Mouse (Mus musculus) duodenum, adult 2 months (tissue): ENCODE data around the gene Serpinb3b. TPM values are rescaled to one million over a fixed set of nuclear protein-coding genes. Genes with fewer than 3 reads are reported as not detected.

Experiments
- polyA plus RNA-seq: library from polyadenylated mRNA; depleted of rRNA; stranded (reverse); fragments of >200 nt; gene quantifications from 2 replicates; pipeline ENCODE4 v1.2.3, GENCODE M21; 2012; ENCODE audit warnings: low replicate concordance; rRNA removed

The Serpinb3b gene
- polyA plus RNA-seq = not detected in 2 replicates

GRCm38 (mm10) chr1:107278261-107278660 is at the start of gene Serpinb3b, which contains the start of gene Serpinb3c:
TSS of gene Serpinb3b (minus strand) at chr1:107278361.
TSS of gene Serpinb3c (minus strand) at chr1:107278371.

Other genes starting within 250 kb of the Serpinb3b start
- gene Serpinb3a, start 226.1 kb downstream of the Serpinb3b start, polyA plus RNA-seq = not detected in 2 replicates
- not detected in 2 replicates for gene Serpinb3d, start 194.9 kb downstream of the Serpinb3b start, polyA plus RNA-seq
- gene Serpinb3c, start within 50 bp of the Serpinb3b start, polyA plus RNA-seq = not detected in 2 replicates
- gene Serpinb11, start 82.8 kb upstream of the Serpinb3b start, polyA plus RNA-seq = not detected in 2 replicates
- not detected in 2 replicates for gene Serpinb7, start 121.3 kb upstream of the Serpinb3b start, polyA plus RNA-seq
- 0.05 TPM in 1 of 2 replicates, not detected in the other for gene Serpinb2, start 233.1 kb upstream of the Serpinb3b start, polyA plus RNA-seq